Mouse (Mus musculus) heart, embryonic 13.5 days (tissue): ENCODE data around the gene Arhgdib. TPM values are rescaled to one million over a fixed set of nuclear protein-coding genes. Genes with fewer than 3 reads are reported as not detected.
A peak's percentile ranks its signal among the peaks of the same experiment; 100 is the strongest.

ENCODE experiments used
- ATAC-seq: fragments of 200-750 bp; cut with Nextera tagmentation; 2 replicates; pipeline ENCODE4 v1.8.0; 2017; ENCODE audit warnings: moderate TSS enrichment; ENCODE audit not compliant: insufficient number of reproducible peaks, low FRiP score, low TSS enrichment; ENCODE audit errors: extremely low read depth
- H3K27ac ChIP-seq: fragments of 300-500 bp; sonication (generic); replicated peaks from 2 replicates; pipeline ENCODE4 v1.5.1; 2015; ENCODE audit warnings: moderate library complexity, mild to moderate bottlenecking, inconsistent platforms
- H3K27me3 ChIP-seq: fragments of 300-500 bp; sonication (generic); replicated peaks from 2 replicates; pipeline ENCODE4 v1.6.1; 2015; ENCODE audit warnings: mild to moderate bottlenecking, inconsistent platforms
- H3K36me3 ChIP-seq: fragments of 300-500 bp; sonication (generic); 2 replicates; pipeline ENCODE4 v1.6.1; 2015; ENCODE audit warnings: mild to moderate bottlenecking, inconsistent platforms
- H3K4me1 ChIP-seq: fragments of 300-500 bp; sonication (generic); 2 replicates; pipeline ENCODE4 v1.6.1; 2015; ENCODE audit warnings: inconsistent platforms
- H3K4me2 ChIP-seq: fragments of 300-500 bp; sonication (generic); 2 replicates; pipeline ENCODE4 v1.6.1; 2015; ENCODE audit warnings: inconsistent platforms, mild to moderate bottlenecking, moderate library complexity
- H3K4me3 ChIP-seq: fragments of 300-500 bp; sonication (generic); 2 replicates; pipeline ENCODE4 v1.5.1; 2015; ENCODE audit warnings: moderate library complexity, mild to moderate bottlenecking, inconsistent platforms
- H3K9ac ChIP-seq: fragments of 300-500 bp; sonication (generic); 2 replicates; pipeline ENCODE4 v1.6.1; 2015; ENCODE audit warnings: inconsistent platforms, mild to moderate bottlenecking, moderate library complexity
- H3K9me3 ChIP-seq: fragments of 300-500 bp; sonication (generic); 2 replicates; pipeline ENCODE4 v1.6.1; 2016; ENCODE audit warnings: inconsistent platforms
- whole genome bisulfite sequencing: fragments of 180-500 bp; shearing (Covaris S2); methylation state at CpG from one replicate; pipeline ENCODE4 v1.1.7; 2015; ENCODE audit warnings: mixed read lengths; 5-methylcytosine and 5-hydroxymethylcytosine counted together
- polyA plus RNA-seq: library from polyadenylated mRNA; unstranded; fragments of >200 nt; fragmentation: Nextera tagmentation; extraction: Ambion mirVana; gene quantifications from 2 replicates; pipeline ENCODE4 v1.2.1, GENCODE M21; 2015

Arhgdib gene
- polyA plus RNA-seq, 1 experiment from 2014 or later: 85.1 TPM

GRCm38 (mm10) chr6:136946943-136947342, 5.2 kb upstream of the Arhgdib start:
- Histone ChIP-seq H3K9me3 (no peaks in the 10 kb centered on the region), H3K4me3 (no peak overlapping the region), H3K4me1 (peaks cover 14% of the 10 kb centered on the region), H3K9ac (no peak overlapping the region), H3K4me2 (no peak overlapping the region), H3K27me3 (no peaks in the 10 kb centered on the region), H3K36me3 (no peaks in the 10 kb centered on the region), H3K27ac (no peak overlapping the region)
- WGBS: 50% methylated on average over 8 of the region's 9 CpGs
- ATAC-seq: no peak

GRCm38 (mm10) chr6:136946241-136946640, 4.5 kb upstream of the Arhgdib start:
- Histone ChIP-seq H3K36me3 (no peaks in the 10 kb centered on the region), H3K9ac (no peak overlapping the region), H3K9me3 (no peaks in the 10 kb centered on the region), H3K4me2 (no peak overlapping the region), H3K4me1 (peaks cover 21% of the 10 kb centered on the region), H3K27me3 (no peaks in the 10 kb centered on the region), H3K27ac (no peak overlapping the region), H3K4me3 (no peak overlapping the region)
- WGBS: 73% methylated on average over 5 of the region's 5 CpGs
- ATAC-seq: no peak

DNA sequence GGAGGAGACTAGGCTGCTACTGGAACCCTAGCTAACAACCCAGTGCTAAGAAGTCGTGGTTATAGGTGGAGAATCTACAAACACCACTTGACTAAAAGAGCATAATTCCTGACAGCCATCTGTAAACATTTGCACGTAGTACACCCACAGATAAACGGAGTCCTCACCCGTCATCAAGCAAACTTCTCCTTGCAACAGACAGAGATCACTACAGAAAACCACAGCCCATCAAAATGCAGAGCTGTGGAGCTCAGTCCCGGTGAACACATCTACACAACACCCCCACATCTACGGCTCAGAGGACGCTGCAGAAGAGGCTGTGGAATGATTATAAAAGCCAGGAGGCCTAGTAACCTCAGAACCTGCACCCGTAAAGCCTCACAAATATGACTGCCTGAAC, 2.8 kb upstream of the Arhgdib start:
- Histone ChIP-seq H3K27ac (no peak overlapping the region), H3K4me2 (no peak overlapping the region), H3K36me3 (no peaks in the 10 kb centered on the region), H3K9me3 (no peaks in the 10 kb centered on the region), H3K27me3 (no peaks in the 10 kb centered on the region), H3K9ac (no peak overlapping the region), H3K4me3 (no peak overlapping the region), H3K4me1 (peaks cover 38% of the 10 kb centered on the region)
- 78% methylated on average over 8 of the region's 8 CpGs for WGBS
- no peak for ATAC-seq

GRCm38 (mm10) chr6:136943392-136943791, 1.7 kb upstream of the Arhgdib start:
- Histone ChIP-seq H3K9ac (no peak overlapping the region), H3K27ac (no peak overlapping the region), H3K9me3 (no peaks in the 10 kb centered on the region), H3K4me1 (peaks cover 48% of the 10 kb centered on the region), H3K27me3 (no peaks in the 10 kb centered on the region), H3K4me3 (no peak overlapping the region), H3K4me2 (no peak overlapping the region), H3K36me3 (no peaks in the 10 kb centered on the region)
- ATAC-seq: no peak

- no peak overlapping the region for H3K4me3 ChIP-seq
- ATAC-seq: no peak
Measured at GRCm38 (mm10) chr6:136942280-136942679, 581 bp upstream of the Arhgdib start.

GRCm38 (mm10) chr6:136940188-136940960, 1.3 kb downstream of the Arhgdib start:
- no peaks in the 10 kb centered on the region for H3K9me3 ChIP-seq
- H3K36me3 ChIP-seq: no peaks in the 10 kb centered on the region
- peak overlapping the region; percentile 93 for H3K27ac ChIP-seq
- H3K4me2 ChIP-seq: peak overlapping the region; percentile 62
- no peaks in the 10 kb centered on the region for H3K27me3 ChIP-seq
- ATAC-seq: no peak
- H3K4me1 ChIP-seq: peaks cover 45% of the 10 kb centered on the region
- H3K9ac ChIP-seq: peak overlapping the region; percentile 71
- peak overlapping the region; percentile 37 for H3K4me3 ChIP-seq
- WGBS: 70% methylated on average over 11 of the region's 11 CpGs

More at GRCm38 (mm10) chr6:136942280-136942679, 581 bp upstream of the Arhgdib start:
- 83% methylated on average over 9 of the region's 9 CpGs for WGBS
- no peak overlapping the region for H3K9ac ChIP-seq
- no peak overlapping the region for H3K4me2 ChIP-seq
- no peaks in the 10 kb centered on the region for H3K9me3 ChIP-seq
- peaks cover 51% of the 10 kb centered on the region for H3K4me1 ChIP-seq
- no peaks in the 10 kb centered on the region for H3K27me3 ChIP-seq
- H3K27ac ChIP-seq: no peak overlapping the region
- no peaks in the 10 kb centered on the region for H3K36me3 ChIP-seq

DNA sequence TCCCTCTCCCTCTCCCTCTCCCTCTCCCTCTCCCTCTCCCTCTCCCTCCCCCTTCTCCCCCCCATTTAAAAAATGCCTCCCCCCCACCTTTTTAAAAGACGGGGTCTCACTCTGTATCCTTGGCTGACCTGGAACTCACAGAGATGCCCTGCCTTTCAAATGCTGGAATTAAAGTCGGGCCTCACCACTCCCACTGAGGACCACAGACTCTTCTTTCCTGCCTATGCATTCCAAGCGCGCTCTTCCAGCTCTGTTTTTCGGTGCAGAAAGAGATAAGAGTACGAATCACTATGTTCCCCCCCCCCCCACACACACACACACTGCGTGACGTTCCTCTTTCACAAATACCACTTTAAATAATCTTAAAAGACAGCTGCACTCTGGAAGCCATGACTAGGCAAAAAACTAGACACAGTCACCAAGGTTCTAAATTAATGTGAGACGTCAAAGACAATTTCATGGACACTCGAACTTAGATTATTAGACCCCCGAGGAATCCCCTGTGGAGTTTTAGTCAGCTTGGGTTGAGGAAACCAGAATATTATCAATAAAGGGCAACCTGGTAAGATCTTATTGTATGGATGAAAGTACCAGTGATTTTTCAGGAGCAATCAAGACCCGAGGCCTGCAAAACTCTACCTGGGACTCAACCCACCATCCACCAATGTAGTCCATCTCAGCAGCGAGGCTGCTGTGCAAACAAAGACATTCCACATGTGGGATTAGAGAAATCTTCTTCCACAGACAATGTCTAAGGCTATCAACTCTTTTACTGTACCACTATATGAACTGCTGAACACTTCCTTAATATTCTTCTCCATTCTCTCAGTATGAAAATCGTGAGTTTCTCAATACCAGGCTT, 2.1 kb downstream of the Arhgdib start:
- Histone ChIP-seq H3K9me3 (no peaks in the 10 kb centered on the region), H3K4me2 (peak overlapping the region; percentile 62), H3K36me3 (no peaks in the 10 kb centered on the region), H3K4me3 (no peak overlapping the region), H3K4me1 (peaks cover 49% of the 10 kb centered on the region), H3K27me3 (no peaks in the 10 kb centered on the region), H3K27ac (peak overlapping the region; percentile 93), H3K9ac (peak overlapping the region; percentile 71; the same call in 1 of the 2 replicates)
- WGBS: 45% methylated on average over 14 of the region's 14 CpGs
- ATAC-seq: no peak

- Histone ChIP-seq H3K27me3 (no peaks in the 10 kb centered on the region), H3K4me2 (peak overlapping the region; percentile 25), H3K9ac (0 out of 2 replicates have a peak overlapping the region, but pooled peaks have one; percentile 37), H3K4me3 (no peak overlapping the region), H3K9me3 (no peaks in the 10 kb centered on the region), H3K4me1 (peaks cover 50% of the 10 kb centered on the region), H3K27ac (peak overlapping the region; percentile 77), H3K36me3 (peaks cover under 1% of the 10 kb centered on the region; the same call in 1 of the 2 replicates)
- WGBS: 59% methylated on average over 18 of the region's 18 CpGs
- no peak for ATAC-seq
Measured at GRCm38 (mm10) chr6:136938331-136939126, 3.2 kb downstream of the Arhgdib start.

DNA sequence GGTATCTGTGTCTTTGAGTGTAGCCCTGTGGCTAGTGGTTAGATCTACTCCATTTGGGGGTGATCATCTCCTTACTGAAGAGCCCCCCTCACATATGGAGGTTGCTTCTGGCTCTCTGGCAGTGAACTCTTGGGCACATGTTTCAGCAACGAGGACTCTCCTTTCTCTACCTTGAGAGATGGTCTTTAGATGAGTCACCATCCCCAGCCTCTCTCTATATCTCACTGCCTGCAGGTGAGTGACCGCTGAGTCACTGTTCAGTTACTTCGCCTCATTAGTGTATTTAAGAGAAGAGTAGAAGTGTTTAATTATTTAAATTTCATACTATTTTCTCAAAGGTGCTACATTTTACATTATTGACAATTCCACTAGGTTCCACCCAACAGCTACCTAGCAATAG, 4.6 kb downstream of the Arhgdib start:
- Histone ChIP-seq H3K4me1 (peaks cover 42% of the 10 kb centered on the region), H3K4me2 (no peak overlapping the region), H3K9me3 (no peaks in the 10 kb centered on the region), H3K27ac (no peak overlapping the region), H3K36me3 (peaks cover 8% of the 10 kb centered on the region), H3K27me3 (no peaks in the 10 kb centered on the region), H3K9ac (no peak overlapping the region), H3K4me3 (no peak overlapping the region)
- WGBS: 77% methylated on average over 3 of the region's 3 CpGs
- no peak for ATAC-seq

GRCm38 (mm10) chr6:136936361-136936760, 5.3 kb downstream of the Arhgdib start:
- ATAC-seq: no peak
- no peaks in the 10 kb centered on the region for H3K9me3 ChIP-seq
- no peak overlapping the region for H3K4me3 ChIP-seq
- H3K9ac ChIP-seq: no peak overlapping the region
- 83% methylated on average over 9 of the region's 9 CpGs for WGBS
- no peak overlapping the region for H3K4me2 ChIP-seq
- H3K36me3 ChIP-seq: peaks cover 14% of the 10 kb centered on the region
- H3K27ac ChIP-seq: no peak overlapping the region
- no peaks in the 10 kb centered on the region for H3K27me3 ChIP-seq
- peaks cover 40% of the 10 kb centered on the region for H3K4me1 ChIP-seq

DNA sequence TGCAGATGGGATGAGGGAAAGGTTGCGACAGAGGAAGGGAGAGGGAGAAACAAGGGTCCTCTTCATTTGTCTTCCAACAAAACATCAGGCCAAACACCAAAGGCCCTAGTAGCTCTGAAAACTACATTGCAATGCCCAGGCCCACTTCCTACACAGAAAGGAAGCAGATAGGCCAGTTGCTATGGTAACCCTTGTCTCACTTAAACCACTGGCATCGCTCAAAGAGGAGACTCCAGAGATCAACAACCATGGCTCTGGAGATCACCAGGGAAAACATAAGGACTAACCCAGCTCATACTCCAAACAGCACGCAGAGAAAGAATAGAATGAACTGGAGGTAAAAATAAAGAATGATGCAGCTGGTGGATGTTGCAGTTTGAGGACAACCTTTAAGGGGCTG, 6.5 kb downstream of the Arhgdib start:
- H3K4me2 ChIP-seq: no peak overlapping the region
- no peaks in the 10 kb centered on the region for H3K9me3 ChIP-seq
- H3K36me3 ChIP-seq: peaks cover 14% of the 10 kb centered on the region
- WGBS: 59% methylated on average over 3 of the region's 3 CpGs
- no peaks in the 10 kb centered on the region for H3K27me3 ChIP-seq
- no peak overlapping the region for H3K27ac ChIP-seq
- no peak for ATAC-seq
- no peak overlapping the region for H3K9ac ChIP-seq
- peaks cover 40% of the 10 kb centered on the region for H3K4me1 ChIP-seq
- H3K4me3 ChIP-seq: no peak overlapping the region
